29 mouse cellular contexts compared by ENCODE assay signal in genomic region chr17:13190836-13191583, GRCm38 (mm10). TPM values are rescaled to one million over a fixed set of nuclear protein-coding genes. Genes with fewer than 3 reads are reported as not detected.
DNase-seq lines count a peak whose midpoint lies in the region; ATAC-seq and TF ChIP-seq lines count a peak whose summit lies in the region.
"Not testable (repeated sequence)": the region's sequence is repeated elsewhere in the genome, so short reads cannot be mapped to it uniquely, and the experiment has no call there.
"Had no signal": no experiment of that assay in that cellular context is flagged by ENCODE, and none has a peak within 500 bp of the region (broad histone marks: within the 10 kb centered on the region; RNA-seq: fewer than 3 reads in every experiment).

No protein-coding gene starts in this region.

- H3K4me3 ChIP-seq in embryonic facial prominence, embryonic 13.5 days; forebrain, embryonic 12.5 days (replicated peaks); heart, postnatal 0 days (ENCODE audit: low read depth, low read length); hindbrain, embryonic 14.5 days (replicated peaks; ENCODE audit: low read length); kidney, embryonic 16.5 days (ENCODE audit: low read length); lung, embryonic 15.5 days; midbrain, embryonic 13.5 days (replicated peaks): not testable (repeated sequence)

- not testable (repeated sequence) for TF ChIP-seq EP300 in heart, postnatal 0 days (IDR thresholded peaks at IDR 0.05; ENCODE audit: low read depth)

- not testable (repeated sequence) for H3K36me3 ChIP-seq in embryonic facial prominence, embryonic 13.5 days; forebrain, embryonic 12.5 days (replicated peaks); heart, postnatal 0 days (replicated peaks; ENCODE audit: control insufficient read depth, insufficient read depth, low read length); hindbrain, embryonic 14.5 days (replicated peaks; ENCODE audit: control insufficient read depth, insufficient read depth); kidney, embryonic 16.5 days (ENCODE audit: insufficient read depth, low read length); lung, embryonic 15.5 days; midbrain, embryonic 13.5 days

- TF ChIP-seq CTCF in heart, postnatal 0 days (IDR thresholded peaks at IDR 0.05; ENCODE audit: low read depth) = not testable (repeated sequence)

- WGBS in embryonic facial prominence, embryonic 13.5 days = 81% methylated on average over 10 of the region's 10 CpGs
- 87% methylated on average over 10 of the region's 10 CpGs for WGBS in forebrain, embryonic 12.5 days
- WGBS in heart, postnatal 0 days = 66% methylated on average over 10 of the region's 10 CpGs
- WGBS in hindbrain, embryonic 14.5 days = 88% methylated on average over 10 of the region's 10 CpGs
- 88% methylated on average over 10 of the region's 10 CpGs for WGBS in kidney, embryonic 16.5 days
- WGBS in lung, embryonic 15.5 days = 76% methylated on average over 10 of the region's 10 CpGs
- WGBS in midbrain, embryonic 13.5 days = 83% methylated on average over 10 of the region's 10 CpGs

- DNase-seq in heart, postnatal 0 days (ENCODE audit: low spot score); hindbrain, embryonic 14.5 days (ENCODE audit: low spot score): not testable (repeated sequence)

- peak; percentile 44; the same call in 1 of the 2 replicates for ATAC-seq in embryonic facial prominence, embryonic 13.5 days (ENCODE audit: insufficient number of reproducible peaks, insufficient read depth, low FRiP score, low TSS enrichment, low read depth)
- ATAC-seq in forebrain, embryonic 12.5 days (ENCODE audit: low FRiP score) = 0 out of 2 replicates have a peak, but pooled peaks have one; percentile 27
- 0 out of 2 replicates have a peak, but pooled peaks have one; percentile 12 for ATAC-seq in heart, postnatal 0 days (ENCODE audit: insufficient read depth, low read depth)
- peak; percentile 10; the same call in 1 of the 2 replicates for ATAC-seq in hindbrain, embryonic 14.5 days (ENCODE audit: low FRiP score)
- ATAC-seq in kidney, embryonic 16.5 days (ENCODE audit: low FRiP score, low TSS enrichment) = 0 out of 2 replicates have a peak, but pooled peaks have one; percentile 10
- ATAC-seq in lung, embryonic 15.5 days (ENCODE audit: borderline replicate concordance, extremely low read depth, low FRiP score, low TSS enrichment) = peak; percentile 24; the same call in 1 of the 2 replicates
- 0 out of 2 replicates have a peak, but pooled peaks have one; percentile 57 for ATAC-seq in midbrain, embryonic 13.5 days
- peak; percentile 4; the same call in 1 of the 2 replicates for ATAC-seq in neutrophil, adult 5-6 weeks (ENCODE audit: extremely low read depth, insufficient number of reproducible peaks, low FRiP score, poor library complexity, severe bottlenecking)

- peaks cover 46% of the 10 kb centered on the region for H3K9me3 ChIP-seq in embryonic facial prominence, embryonic 13.5 days
- peaks cover 67% of the 10 kb centered on the region for H3K9me3 ChIP-seq in forebrain, embryonic 12.5 days
- H3K9me3 ChIP-seq in heart, postnatal 0 days (replicated peaks; ENCODE audit: control insufficient read depth, low read length) = 0 out of 2 replicates have a peak, but pooled peaks cover 19% of the 10 kb centered on the region
- peaks cover 64% of the 10 kb centered on the region for H3K9me3 ChIP-seq in hindbrain, embryonic 14.5 days (ENCODE audit: control insufficient read depth, low read length)
- H3K9me3 ChIP-seq in kidney, embryonic 16.5 days (ENCODE audit: low read length) = peaks cover 26% of the 10 kb centered on the region
- peaks cover 10% of the 10 kb centered on the region; the same call in 1 of the 2 replicates for H3K9me3 ChIP-seq in lung, embryonic 15.5 days
- H3K9me3 ChIP-seq in midbrain, embryonic 13.5 days = peaks cover 70% of the 10 kb centered on the region

- H3K4me2 ChIP-seq in embryonic facial prominence, embryonic 13.5 days; forebrain, embryonic 12.5 days; heart, postnatal 0 days (ENCODE audit: low read depth, low read length); hindbrain, embryonic 14.5 days (replicated peaks); kidney, embryonic 16.5 days (replicated peaks; ENCODE audit: low read depth, low read length); lung, embryonic 15.5 days; midbrain, embryonic 13.5 days (replicated peaks): not testable (repeated sequence)

- not testable (repeated sequence) for H3K4me1 ChIP-seq in embryonic facial prominence, embryonic 13.5 days; forebrain, embryonic 12.5 days; heart, postnatal 0 days (ENCODE audit: control insufficient read depth, insufficient read depth); hindbrain, embryonic 14.5 days (replicated peaks; ENCODE audit: control insufficient read depth, insufficient read depth, low read length); kidney, embryonic 16.5 days (ENCODE audit: insufficient read depth, low read length); lung, embryonic 15.5 days; midbrain, embryonic 13.5 days (replicated peaks)

- not testable (repeated sequence) for H3K27me3 ChIP-seq in embryonic facial prominence, embryonic 13.5 days; forebrain, embryonic 12.5 days; heart, postnatal 0 days (ENCODE audit: control insufficient read depth, insufficient read depth, low read length); hindbrain, embryonic 14.5 days (ENCODE audit: control insufficient read depth, insufficient read depth, low read length); kidney, embryonic 16.5 days (ENCODE audit: insufficient read depth, low read length); lung, embryonic 15.5 days; midbrain, embryonic 13.5 days

- not testable (repeated sequence) for H3K9ac ChIP-seq in embryonic facial prominence, embryonic 13.5 days; forebrain, embryonic 12.5 days; heart, postnatal 0 days (replicated peaks; ENCODE audit: low read depth, low read length); hindbrain, embryonic 14.5 days; kidney, embryonic 16.5 days (replicated peaks; ENCODE audit: low read length); lung, embryonic 15.5 days; midbrain, embryonic 13.5 days (replicated peaks)

- H3K27ac ChIP-seq in embryonic facial prominence, embryonic 13.5 days; forebrain, embryonic 12.5 days; heart, postnatal 0 days (ENCODE audit: low read depth); hindbrain, embryonic 14.5 days; kidney, embryonic 16.5 days (ENCODE audit: low read length); lung, embryonic 15.5 days; midbrain, embryonic 13.5 days: not testable (repeated sequence)

RNA-seq across cellular contexts. Expression of gene Smok2a, which starts 30.0 kb away (rescaled TPM):
- not detected in 2 replicates for polyA plus RNA-seq in embryonic facial prominence, embryonic 13.5 days (2015; fragmentation: Nextera tagmentation; extraction: Ambion mirVana)
- not detected in 2 replicates for polyA plus RNA-seq in forebrain, embryonic 12.5 days (2016; fragmentation: Nextera tagmentation; extraction: Ambion mirVana)
- not detected in 2 replicates for total RNA-seq in heart, postnatal 0 days (2014; rRNA removed; ENCODE audit: low replicate concordance)
- not detected in 2 replicates for polyA plus RNA-seq in heart, postnatal 0 days (2015; fragmentation: Nextera tagmentation; extraction: Ambion mirVana)
- not detected in 2 replicates for polyA plus RNA-seq in hindbrain, embryonic 14.5 days (2014; fragmentation: Nextera tagmentation; extraction: Ambion mirVana)
- polyA plus RNA-seq in kidney, embryonic 16.5 days (2015; fragmentation: Nextera tagmentation; extraction: Ambion mirVana) = not detected in 2 replicates
- not detected in 2 replicates for polyA plus RNA-seq in lung, embryonic 15.5 days (2015; fragmentation: Nextera tagmentation; extraction: Ambion mirVana)
- not detected in 2 replicates for polyA plus RNA-seq in midbrain, embryonic 13.5 days (2015; fragmentation: Nextera tagmentation; extraction: Ambion mirVana)
- total RNA-seq in neutrophil, adult 5-6 weeks (2017) = not detected in 2 replicates
- total RNA-seq: adrenal gland, adult 8-10 months; adrenal gland, postnatal 25 days; ES-E14; gastrocnemius, adult 18-20 months; gastrocnemius, postnatal 10 days; gastrocnemius, postnatal 36 days; granulocyte monocyte progenitor cell, adult 5-6 weeks; heart, adult 8-10 months; heart, postnatal 14 days; heart, postnatal 4 days had no signal
- polyA plus RNA-seq: activated CD4-positive, CD25-positive, alpha-beta regulatory T cell, adult 4 months; brain, embryonic 14.5 days; cortical plate, adult 2 months; embryonic facial prominence, embryonic 10.5 days; embryonic facial prominence, embryonic 14.5 days; forebrain, embryonic 13.5 days; forebrain, embryonic 16.5 days; heart, embryonic 12.5 days; heart, embryonic 15.5 days; hindbrain, embryonic 12.5 days; intestine, embryonic 15.5 days had no signal

RNA-seq across cellular contexts. Expression of gene Smok2b, which starts 39.0 kb away (rescaled TPM):
- not detected in 2 replicates for polyA plus RNA-seq in embryonic facial prominence, embryonic 13.5 days (2015; fragmentation: Nextera tagmentation; extraction: Ambion mirVana)
- polyA plus RNA-seq in forebrain, embryonic 12.5 days (2016; fragmentation: Nextera tagmentation; extraction: Ambion mirVana) = not detected in 2 replicates
- not detected in 2 replicates for total RNA-seq in heart, postnatal 0 days (2014; rRNA removed; ENCODE audit: low replicate concordance)
- not detected in 2 replicates for polyA plus RNA-seq in heart, postnatal 0 days (2015; fragmentation: Nextera tagmentation; extraction: Ambion mirVana)
- not detected in 2 replicates for polyA plus RNA-seq in hindbrain, embryonic 14.5 days (2014; fragmentation: Nextera tagmentation; extraction: Ambion mirVana)
- polyA plus RNA-seq in kidney, embryonic 16.5 days (2015; fragmentation: Nextera tagmentation; extraction: Ambion mirVana) = not detected in 2 replicates
- polyA plus RNA-seq in lung, embryonic 15.5 days (2015; fragmentation: Nextera tagmentation; extraction: Ambion mirVana) = not detected in 2 replicates
- not detected in 2 replicates for polyA plus RNA-seq in midbrain, embryonic 13.5 days (2015; fragmentation: Nextera tagmentation; extraction: Ambion mirVana)
- not detected in 2 replicates for total RNA-seq in neutrophil, adult 5-6 weeks (2017)
- total RNA-seq: adrenal gland, adult 8-10 months; adrenal gland, postnatal 25 days; ES-E14; gastrocnemius, adult 18-20 months; gastrocnemius, postnatal 10 days; gastrocnemius, postnatal 36 days; granulocyte monocyte progenitor cell, adult 5-6 weeks; heart, adult 8-10 months; heart, postnatal 14 days; heart, postnatal 4 days had no signal
- polyA plus RNA-seq: brain, embryonic 14.5 days; cortical plate, adult 2 months; embryonic facial prominence, embryonic 10.5 days; embryonic facial prominence, embryonic 14.5 days; forebrain, embryonic 13.5 days; forebrain, embryonic 16.5 days; heart, embryonic 12.5 days; heart, embryonic 15.5 days; hindbrain, embryonic 12.5 days; intestine, embryonic 15.5 days had no signal

RNA-seq across cellular contexts. Expression of gene Unc93a, which starts 59.4 kb away (rescaled TPM):
- not detected in 2 replicates for polyA plus RNA-seq in embryonic facial prominence, embryonic 13.5 days (2015; fragmentation: Nextera tagmentation; extraction: Ambion mirVana)
- not detected in 2 replicates for polyA plus RNA-seq in forebrain, embryonic 12.5 days (2016; fragmentation: Nextera tagmentation; extraction: Ambion mirVana)
- total RNA-seq in heart, postnatal 0 days (2014; rRNA removed; ENCODE audit: low replicate concordance) = not detected in 2 replicates
- not detected in 2 replicates for polyA plus RNA-seq in heart, postnatal 0 days (2015; fragmentation: Nextera tagmentation; extraction: Ambion mirVana)
- polyA plus RNA-seq in hindbrain, embryonic 14.5 days (2014; fragmentation: Nextera tagmentation; extraction: Ambion mirVana) = not detected in 2 replicates
- polyA plus RNA-seq in kidney, embryonic 16.5 days (2015; fragmentation: Nextera tagmentation; extraction: Ambion mirVana) = 0.10 TPM in 1 of 2 replicates, not detected in the other
- polyA plus RNA-seq in lung, embryonic 15.5 days (2015; fragmentation: Nextera tagmentation; extraction: Ambion mirVana) = not detected in 2 replicates
- 0.07 TPM in 1 of 2 replicates, not detected in the other for polyA plus RNA-seq in midbrain, embryonic 13.5 days (2015; fragmentation: Nextera tagmentation; extraction: Ambion mirVana)
- 0.61 and 1.2 TPM in 2 replicates for total RNA-seq in neutrophil, adult 5-6 weeks (2017)
- total RNA-seq: gastrocnemius, adult 18-20 months; gastrocnemius, postnatal 36 days; granulocyte monocyte progenitor cell, adult 5-6 weeks; heart, adult 8-10 months; heart, postnatal 14 days; heart, postnatal 4 days had no signal
- polyA plus RNA-seq: activated CD4-positive, CD25-positive, alpha-beta regulatory T cell, adult 4 months; cortical plate, adult 2 months; embryonic facial prominence, embryonic 10.5 days; embryonic facial prominence, embryonic 14.5 days; forebrain, embryonic 13.5 days; heart, embryonic 12.5 days; heart, embryonic 15.5 days; hindbrain, embryonic 12.5 days; intestine, embryonic 15.5 days had no signal

Comparison
In these comparisons a context has a peak if more than half of its experiments do, and no peak if none do; other contexts are left out.
1. ATAC-seq: peak in every context shown above with its lines; median percentile 57 in midbrain, embryonic 13.5 days; 44 in embryonic facial prominence, embryonic 13.5 days; 27 in forebrain, embryonic 12.5 days; 24 in lung, embryonic 15.5 days; 12 in heart, postnatal 0 days; 10 in hindbrain, embryonic 14.5 days; 10 in kidney, embryonic 16.5 days; 4 in neutrophil, adult 5-6 weeks.